ENCODE assay signal across 17 mouse cellular contexts in the genomic region with DNA sequence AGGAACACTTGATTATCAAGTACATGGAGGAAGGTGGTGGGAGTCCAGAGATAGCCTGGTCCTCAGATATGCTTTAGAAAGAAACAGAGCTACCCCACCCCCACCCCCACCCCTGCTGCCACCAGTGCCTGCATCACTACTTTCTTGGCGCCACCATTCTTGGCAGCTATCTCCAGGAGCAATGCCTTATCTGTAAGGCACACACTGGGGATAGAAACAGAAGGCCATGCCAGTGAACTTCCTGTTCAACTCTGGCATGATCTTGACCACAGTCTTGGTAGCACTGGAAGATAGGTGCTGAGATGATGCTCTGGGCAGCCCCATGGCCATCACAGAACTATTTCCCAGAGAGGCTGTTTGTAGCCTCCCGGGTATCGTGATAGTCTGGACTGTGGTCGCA. TPM values are rescaled to one million over a fixed set of nuclear protein-coding genes. Genes with fewer than 3 reads are reported as not detected.
"Had no signal": no experiment of that assay in that cellular context is flagged by ENCODE, and none has a peak within 500 bp of the region (broad histone marks: within the 10 kb centered on the region; RNA-seq: fewer than 3 reads in every experiment).

No protein-coding gene starts in this region.

- H3K4me3 ChIP-seq: intestine, embryonic 15.5 days; kidney, embryonic 15.5 days; limb, embryonic 12.5 days; lung, embryonic 15.5 days; midbrain, embryonic 15.5 days; neural tube, embryonic 12.5 days; stomach, embryonic 15.5 days had no signal

- DNase-seq: kidney, adult 18-20 months; kidney, postnatal 14 days; liver, postnatal 0 days; lung, postnatal 14 days; right cerebral cortex, postnatal 14 days; thymus, adult 2 months; thymus, postnatal 25 days had no signal

- H3K4me2 ChIP-seq: intestine, embryonic 15.5 days; kidney, embryonic 15.5 days; limb, embryonic 12.5 days; lung, embryonic 15.5 days; midbrain, embryonic 11.5 days; midbrain, embryonic 15.5 days; neural tube, embryonic 12.5 days; stomach, embryonic 15.5 days had no signal

- H3K9ac ChIP-seq: intestine, embryonic 15.5 days; kidney, embryonic 15.5 days; limb, embryonic 12.5 days; liver, postnatal 0 days; lung, embryonic 15.5 days; midbrain, embryonic 15.5 days; neural tube, embryonic 12.5 days; stomach, embryonic 15.5 days had no signal

- H3K36me3 ChIP-seq: intestine, embryonic 15.5 days; kidney, embryonic 15.5 days; limb, embryonic 12.5 days; lung, embryonic 15.5 days; midbrain, embryonic 15.5 days; neural tube, embryonic 12.5 days; stomach, embryonic 15.5 days had no signal

- ATAC-seq: intestine, embryonic 15.5 days; liver, postnatal 0 days; midbrain, embryonic 15.5 days had no signal

- H3K27ac ChIP-seq: intestine, embryonic 15.5 days; kidney, embryonic 15.5 days; lung, embryonic 15.5 days; midbrain, embryonic 15.5 days; neural tube, embryonic 12.5 days; stomach, embryonic 15.5 days had no signal

- H3K27me3 ChIP-seq: intestine, embryonic 15.5 days; kidney, embryonic 15.5 days; limb, embryonic 12.5 days; lung, embryonic 15.5 days; midbrain, embryonic 15.5 days; neural tube, embryonic 12.5 days; stomach, embryonic 15.5 days had no signal

- H3K9me3 ChIP-seq: intestine, embryonic 15.5 days; kidney, embryonic 15.5 days; limb, embryonic 12.5 days; lung, embryonic 15.5 days; midbrain, embryonic 15.5 days; neural tube, embryonic 12.5 days; stomach, embryonic 15.5 days had no signal

RNA-seq across cellular contexts. Expression of a gene that starts 55.3 kb away (rescaled TPM):
- total RNA-seq: monocyte, adult 5-6 weeks; neutrophil, adult 5-6 weeks had no signal
